Mouse (Mus musculus) urinary bladder, postnatal 10 days (tissue): ENCODE measurements around the gene Loxl1.
A peak's percentile ranks its signal among the peaks of the same experiment; 100 is the strongest.

Source experiments
- DNase-seq: peaks from one replicate; pipeline ENCODE4 v3.0.0; 2022; ENCODE audit warnings: low spot score

Gene Loxl1

GRCm38 (mm10) chr9:58249592-58250192 is 63.3 kb downstream of the Loxl1 start, which contains the start of gene Pml:
Pml (minus strand) TSS chr9:58249786.
- DNase-seq = no peak

GRCm38 (mm10) chr9:58248746-58249413 is 64.1 kb downstream of the Loxl1 start:
- DNase-seq = no peak

- DNase-seq = peak; percentile 52
Measured at GRCm38 (mm10) chr9:58247064-58247759, 65.8 kb downstream of the Loxl1 start.

GRCm38 (mm10) chr9:58246083-58246591 is 66.8 kb downstream of the Loxl1 start:
- no peak for DNase-seq

- DNase-seq = no peak
Measured at GRCm38 (mm10) chr9:58243696-58244095, 69.3 kb downstream of the Loxl1 start.

- DNase-seq = no peak
Measured at GRCm38 (mm10) chr9:58242696-58243095, 70.3 kb downstream of the Loxl1 start.

GRCm38 (mm10) chr9:58241780-58242485 is 71.1 kb downstream of the Loxl1 start:
- no peak for DNase-seq
